Mouse (Mus musculus): ENCODE measurements around the gene Akr1c14. TPM values are rescaled to one million over a fixed set of nuclear protein-coding genes. Genes with fewer than 3 reads are reported as not detected.
"Not testable (repeated sequence)": the region's sequence is repeated elsewhere in the genome, so short reads cannot be mapped to it uniquely, and the experiment has no call there.

Gene Akr1c14
- polyA plus RNA-seq, 1 experiment from 2014 or later = 2.1 TPM

DNA sequence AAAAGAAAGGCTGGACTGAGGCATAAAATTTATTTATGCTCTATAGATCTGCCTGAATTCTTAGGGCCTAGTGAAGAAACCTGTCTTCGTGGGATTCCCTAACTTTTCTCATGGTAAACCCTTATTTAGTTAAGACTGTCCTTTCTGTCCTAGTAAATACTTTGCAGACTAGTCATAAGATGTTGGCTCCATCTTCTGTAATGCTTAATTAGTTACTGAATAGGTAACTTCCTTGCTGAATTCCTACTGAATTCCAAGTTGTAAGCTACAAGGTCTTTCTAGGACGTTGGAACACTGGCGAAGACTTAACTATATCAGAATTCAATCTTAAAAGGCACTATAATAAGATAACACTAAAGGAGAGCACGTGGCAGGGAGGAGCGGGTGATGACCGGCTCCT is 75.7 kb downstream of the Akr1c14 start:
- WGBS = 88% methylated on average over 6 of the region's 6 CpGs
- not testable (repeated sequence) for H3K36me3 ChIP-seq; H3K9me3 ChIP-seq (replicated peaks); ATAC-seq (ENCODE audit: insufficient number of reproducible peaks, low FRiP score, low TSS enrichment, low read depth); H3K4me2 ChIP-seq (replicated peaks); H3K4me1 ChIP-seq; H3K4me3 ChIP-seq (replicated peaks); H3K27me3 ChIP-seq; H3K27ac ChIP-seq (replicated peaks); H3K9ac ChIP-seq

DNA sequence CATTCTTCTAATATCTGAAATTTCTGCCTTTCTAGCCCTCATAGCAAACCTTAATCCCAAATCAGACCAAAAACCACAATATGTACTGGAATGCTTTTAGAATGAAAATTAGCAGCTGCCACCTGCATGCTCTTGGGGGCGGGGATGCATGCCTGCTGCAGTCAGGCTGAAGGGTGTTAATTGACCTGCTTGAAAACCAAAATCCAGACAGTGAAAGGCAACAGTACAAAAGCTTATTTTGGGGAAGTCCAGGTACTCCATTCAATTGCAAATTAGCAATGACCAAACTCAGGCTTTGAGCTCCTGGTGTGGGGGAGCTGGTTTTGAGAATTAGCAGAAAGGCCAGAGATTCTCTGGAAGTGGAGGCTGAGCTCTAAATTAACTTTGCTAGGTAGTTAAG is 77.0 kb downstream of the Akr1c14 start:
- WGBS = 79% methylated on average over 1 of the region's 1 CpGs
- not testable (repeated sequence) for H3K4me1 ChIP-seq; H3K4me2 ChIP-seq (replicated peaks); H3K27me3 ChIP-seq; H3K9me3 ChIP-seq (replicated peaks); H3K4me3 ChIP-seq (replicated peaks); H3K27ac ChIP-seq (replicated peaks); H3K36me3 ChIP-seq; H3K9ac ChIP-seq; ATAC-seq (ENCODE audit: insufficient number of reproducible peaks, low FRiP score, low TSS enrichment, low read depth)

- 39% methylated on average over 5 of the region's 5 CpGs for WGBS
Measured at GRCm38 (mm10) chr13:4129100-4129499, 80.3 kb downstream of the Akr1c14 start.

DNA sequence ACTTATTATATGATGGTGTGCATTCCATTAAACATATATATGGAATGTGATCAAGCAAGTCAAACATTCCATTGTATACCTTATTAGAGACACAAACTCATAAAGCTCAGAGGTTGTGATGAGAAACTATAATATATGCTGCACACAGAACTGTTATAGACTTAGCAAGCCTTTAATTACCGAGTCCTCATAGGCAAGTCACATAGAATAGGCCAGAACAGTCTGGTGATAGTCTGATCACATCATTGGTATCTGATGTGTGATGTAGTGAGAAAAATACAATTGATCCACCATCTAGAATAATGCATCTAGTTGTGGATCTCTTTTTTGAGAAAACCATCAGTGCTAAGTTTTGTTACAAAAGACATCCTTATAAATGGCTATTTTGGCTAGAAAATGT is 82.5 kb downstream of the Akr1c14 start:
- H3K4me3 ChIP-seq (replicated peaks) = no peak overlapping the region
- 68% methylated on average over 1 of the region's 1 CpGs for WGBS
- no peaks in the 10 kb centered on the region for H3K4me1 ChIP-seq
- no peak overlapping the region for H3K27ac ChIP-seq (replicated peaks)
- no peaks in the 10 kb centered on the region for H3K27me3 ChIP-seq
- H3K36me3 ChIP-seq = no peaks in the 10 kb centered on the region
- H3K9ac ChIP-seq = no peak overlapping the region
- ATAC-seq (ENCODE audit: insufficient number of reproducible peaks, low FRiP score, low TSS enrichment, low read depth) = no peak
- H3K4me2 ChIP-seq (replicated peaks) = no peak overlapping the region
- no peaks in the 10 kb centered on the region for H3K9me3 ChIP-seq (replicated peaks)

More at GRCm38 (mm10) chr13:4129100-4129499, 80.3 kb downstream of the Akr1c14 start:
- Histone ChIP-seq H3K4me3 (replicated peaks) (no peak overlapping the region), H3K27ac (replicated peaks) (no peak overlapping the region), H3K27me3 (no peaks in the 10 kb centered on the region), H3K9me3 (replicated peaks) (no peaks in the 10 kb centered on the region), H3K4me1 (no peaks in the 10 kb centered on the region), H3K4me2 (replicated peaks) (no peak overlapping the region), H3K9ac (no peak overlapping the region), H3K36me3 (no peaks in the 10 kb centered on the region)
- ATAC-seq (ENCODE audit: insufficient number of reproducible peaks, low FRiP score, low TSS enrichment, low read depth) = no peak

GRCm38 (mm10) chr13:4131721-4132120 is 82.9 kb downstream of the Akr1c14 start:
- Histone ChIP-seq H3K27ac (replicated peaks) (no peak overlapping the region), H3K4me3 (replicated peaks) (no peak overlapping the region), H3K4me1 (no peaks in the 10 kb centered on the region), H3K9ac (no peak overlapping the region), H3K4me2 (replicated peaks) (no peak overlapping the region), H3K36me3 (no peaks in the 10 kb centered on the region), H3K9me3 (replicated peaks) (no peaks in the 10 kb centered on the region), H3K27me3 (no peaks in the 10 kb centered on the region)
- no peak for ATAC-seq (ENCODE audit: insufficient number of reproducible peaks, low FRiP score, low TSS enrichment, low read depth)
- WGBS = 58% methylated on average over 3 of the region's 3 CpGs

- no peak for ATAC-seq (ENCODE audit: insufficient number of reproducible peaks, low FRiP score, low TSS enrichment, low read depth)
- H3K27me3 ChIP-seq = no peaks in the 10 kb centered on the region
- no peak overlapping the region for H3K9ac ChIP-seq
- no peaks in the 10 kb centered on the region for H3K36me3 ChIP-seq
- no peak overlapping the region for H3K4me3 ChIP-seq (replicated peaks)
- H3K4me2 ChIP-seq (replicated peaks) = no peak overlapping the region
- 27% methylated on average over 2 of the region's 2 CpGs for WGBS
- no peaks in the 10 kb centered on the region for H3K4me1 ChIP-seq
- no peak overlapping the region for H3K27ac ChIP-seq (replicated peaks)
- no peaks in the 10 kb centered on the region for H3K9me3 ChIP-seq (replicated peaks)
Measured at GRCm38 (mm10) chr13:4133070-4133469, 84.3 kb downstream of the Akr1c14 start.

Other genes with a start within 250 kb of the Akr1c14 start
- gene Calml3, start 244.7 kb upstream of the Akr1c14 start, polyA plus RNA-seq (2015; fragmentation: Nextera tagmentation; extraction: Ambion mirVana) = 31.3 and 33.6 TPM in 2 replicates
- gene Calm4, start 211.3 kb upstream of the Akr1c14 start, polyA plus RNA-seq (2015; fragmentation: Nextera tagmentation; extraction: Ambion mirVana) = 477 and 521 TPM in 2 replicates
- 2.9 and 3.2 TPM in 2 replicates for gene Calm5, start 194.8 kb upstream of the Akr1c14 start, polyA plus RNA-seq (2015; fragmentation: Nextera tagmentation; extraction: Ambion mirVana)
- 144 and 149 TPM in 2 replicates for gene Net1, start 130.8 kb upstream of the Akr1c14 start, polyA plus RNA-seq (2015; fragmentation: Nextera tagmentation; extraction: Ambion mirVana)
- not detected in 2 replicates for gene Tubal3, start 130.7 kb upstream of the Akr1c14 start, polyA plus RNA-seq (2015; fragmentation: Nextera tagmentation; extraction: Ambion mirVana)
- not detected in 2 replicates for gene Ucn3, start 103.7 kb upstream of the Akr1c14 start, polyA plus RNA-seq (2015; fragmentation: Nextera tagmentation; extraction: Ambion mirVana)
- 3.1 and 3.2 TPM in 2 replicates for gene Akr1c18, start 101.6 kb downstream of the Akr1c14 start, polyA plus RNA-seq (2015; fragmentation: Nextera tagmentation; extraction: Ambion mirVana)
- 2.2 and 2.4 TPM in 2 replicates for gene Akr1c13, start 142.1 kb downstream of the Akr1c14 start, polyA plus RNA-seq (2015; fragmentation: Nextera tagmentation; extraction: Ambion mirVana)
- gene Akr1c19, start 179.7 kb downstream of the Akr1c14 start, polyA plus RNA-seq (2015; fragmentation: Nextera tagmentation; extraction: Ambion mirVana) = 0.26 and 0.43 TPM in 2 replicates
- not detected in 2 replicates for gene Akr1c12, start 230.4 kb downstream of the Akr1c14 start, polyA plus RNA-seq (2015; fragmentation: Nextera tagmentation; extraction: Ambion mirVana)

Data from embryonic facial prominence, embryonic 15.5 days (tissue).